Mouse (Mus musculus) heart, adult 8-10 months (tissue): ENCODE results near the gene Olfr718-ps1. TPM values are rescaled to one million over a fixed set of nuclear protein-coding genes. Genes with fewer than 3 reads are reported as not detected.
"Not testable (repeated sequence)": the region's sequence is repeated elsewhere in the genome, so short reads cannot be mapped to it uniquely, and the experiment has no call there.

ENCODE experiments used
- DNase-seq: peaks from one replicate; pipeline ENCODE4 v3.0.0; 2022; ENCODE audit warnings: low spot score
- total RNA-seq, 4 experiments: library from RNA; stranded (reverse); gene quantifications; 2 replicates each; pipeline ENCODE4 v1.2.4; 2022

The Olfr718-ps1 gene
- not detected for total RNA-seq

DNA sequence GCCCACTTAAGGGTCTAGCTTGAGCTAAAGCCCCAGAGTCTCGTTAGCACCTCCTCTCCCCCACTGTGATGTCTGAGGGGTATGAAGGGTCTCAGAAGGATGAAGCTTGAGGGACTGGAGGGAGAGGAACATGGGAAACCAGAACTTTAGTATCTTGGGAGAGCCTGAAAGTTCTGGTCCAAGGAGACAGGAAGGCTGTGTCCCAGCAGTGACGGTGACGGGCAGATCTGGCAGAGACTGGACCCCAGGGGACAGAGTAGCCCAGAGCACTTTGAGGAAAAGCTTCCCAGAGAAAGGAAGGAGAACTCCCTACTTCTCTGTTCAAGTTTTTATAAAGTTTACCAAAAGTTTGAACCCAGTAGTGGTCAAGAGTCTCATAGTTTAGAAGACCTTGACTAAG is at the start of gene Olfr718-ps1:
Olfr718-ps1 (minus strand) TSS at position 101 of the 400 bp plus-strand sequence.
- DNase-seq = no peak

DNA sequence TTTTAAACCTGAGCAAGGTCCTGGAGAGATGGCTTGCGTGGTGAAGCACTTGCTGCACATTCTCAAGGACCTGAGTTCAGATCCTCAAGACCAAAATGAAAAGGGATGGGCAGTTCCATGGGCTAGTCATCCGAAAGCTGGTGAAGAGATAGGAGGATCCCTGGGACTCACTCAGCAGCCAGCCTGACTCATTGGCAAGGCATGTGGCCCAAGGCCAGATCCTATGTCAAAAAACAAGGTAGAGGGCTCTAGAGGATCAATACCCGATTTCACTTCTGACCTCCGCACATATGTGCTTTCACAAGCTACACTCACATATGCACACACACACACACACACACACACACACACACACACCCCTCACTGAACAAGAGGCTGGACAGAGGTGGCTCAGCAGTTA is 49.1 kb upstream of the Olfr718-ps1 start:
- DNase-seq = no peak

DNA sequence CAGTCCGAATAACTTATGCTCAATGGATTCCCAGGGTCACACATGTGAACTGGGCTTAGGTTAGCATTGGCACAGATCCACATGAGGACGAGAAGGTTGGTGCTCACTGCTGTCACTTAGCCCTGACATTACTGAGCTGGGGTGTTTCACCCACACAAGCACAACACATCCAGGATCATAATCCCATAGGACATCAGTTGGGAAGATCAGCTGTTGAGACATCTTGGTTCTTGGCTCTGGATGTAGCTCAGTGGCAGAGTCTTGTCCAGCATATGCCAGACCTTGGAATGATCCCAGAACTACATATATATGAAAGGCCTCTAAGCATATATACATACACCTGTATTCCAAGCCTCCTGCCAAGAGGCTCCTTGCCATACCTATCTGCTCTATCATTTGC is 47.8 kb upstream of the Olfr718-ps1 start:
- DNase-seq = no peak

DNA sequence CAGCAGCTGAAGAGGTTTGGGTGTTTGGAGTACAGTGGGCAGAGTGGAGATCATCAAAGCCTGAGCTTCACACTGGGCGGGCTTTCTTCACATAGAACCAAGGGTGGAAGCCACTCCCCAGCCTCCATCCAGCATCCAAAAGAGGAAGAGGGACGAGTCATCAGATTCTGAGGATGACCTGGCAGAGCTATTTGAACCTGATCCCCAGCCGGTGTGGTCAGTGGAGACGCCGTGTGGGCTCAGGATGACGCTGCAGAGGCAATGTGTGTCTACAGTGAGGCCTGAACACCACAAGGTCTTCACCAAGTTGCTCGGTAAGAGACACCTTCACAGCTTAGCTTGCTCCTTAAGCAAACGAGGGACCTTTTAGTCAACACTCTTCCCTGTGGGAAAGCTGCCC is 47.4 kb upstream of the Olfr718-ps1 start:
- DNase-seq = not testable (repeated sequence)

DNA sequence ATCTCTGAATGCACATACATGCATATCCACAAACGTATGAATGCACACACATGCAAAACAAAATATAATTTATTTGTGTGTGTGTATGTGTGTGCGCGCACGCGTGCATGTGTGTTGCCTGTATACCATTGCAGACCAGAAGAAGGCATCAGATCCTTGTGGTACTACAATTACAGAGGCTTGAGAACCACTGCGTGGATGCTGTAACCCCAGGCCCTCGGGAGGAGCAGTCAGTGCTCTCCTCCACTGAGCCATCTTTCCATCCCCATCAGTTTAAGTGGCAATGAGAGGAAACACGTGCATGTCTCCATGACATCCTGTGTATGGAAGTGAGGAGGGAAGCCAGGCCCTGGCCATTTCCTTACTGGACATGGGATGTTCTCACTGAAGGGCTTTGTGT is 45.4 kb upstream of the Olfr718-ps1 start:
- DNase-seq = no peak

DNA sequence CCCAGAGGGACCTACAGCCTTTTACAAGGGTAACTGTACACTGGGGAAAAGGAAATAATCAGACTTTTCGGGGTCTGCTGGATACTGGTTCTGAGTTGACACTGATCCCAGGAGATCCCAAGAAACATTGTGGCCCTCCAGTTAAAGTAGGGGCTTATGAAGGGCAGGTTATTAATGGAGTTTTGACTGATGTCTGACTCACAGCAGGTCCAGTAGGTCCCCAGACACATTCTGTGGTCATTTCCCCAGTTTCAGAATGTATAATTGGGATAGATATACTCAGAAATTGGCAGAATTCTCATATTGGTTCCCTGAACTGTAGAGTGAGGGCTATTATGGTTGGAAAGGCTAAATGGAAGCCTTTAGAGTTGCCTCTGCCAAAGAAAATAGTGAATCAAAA is 40.6 kb upstream of the Olfr718-ps1 start:
- DNase-seq = not testable (repeated sequence)

DNA sequence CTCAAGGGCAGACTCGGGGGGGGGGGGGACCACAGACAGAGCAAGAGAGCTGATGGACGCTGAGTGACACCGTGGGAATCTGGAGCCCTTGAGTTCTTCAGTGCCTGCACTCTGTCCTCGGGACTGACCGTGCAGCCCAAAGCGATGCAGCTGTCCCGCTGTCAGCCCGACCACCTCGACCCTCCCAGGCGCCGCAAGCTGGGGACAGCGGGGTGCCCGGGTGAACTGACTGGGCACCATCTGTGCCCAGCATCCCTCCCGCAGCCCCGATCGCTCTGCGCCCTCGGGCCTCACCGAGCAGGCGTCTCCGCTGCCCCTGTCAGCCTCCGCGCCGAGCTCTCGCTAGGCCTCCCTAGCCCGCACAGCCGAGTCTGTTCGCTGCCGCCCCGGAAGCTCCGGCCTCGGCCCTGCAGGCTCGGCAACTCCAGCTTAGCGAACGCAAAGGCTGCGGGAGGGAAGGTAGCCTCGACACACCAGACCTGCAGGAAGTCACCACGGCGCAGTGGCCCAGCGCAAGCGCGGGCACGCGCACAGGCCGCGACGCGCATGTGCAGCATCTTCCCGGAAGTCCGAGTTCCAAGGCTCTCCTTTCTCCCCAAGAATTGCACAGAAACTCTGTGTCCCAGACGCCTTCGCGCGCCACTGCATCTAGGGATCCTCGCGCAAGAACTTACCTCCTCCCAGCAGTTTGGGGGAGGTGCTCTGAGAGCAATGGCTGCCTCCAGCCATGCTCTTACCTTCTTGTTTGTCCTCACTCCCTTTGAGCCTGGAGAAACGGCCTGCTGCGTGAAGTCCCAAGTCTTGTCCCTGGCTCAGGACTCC is 33.1 kb upstream of the Olfr718-ps1 start, which contains the start of the genes Rbak and Spdye4b:
Rbak (minus strand) TSS at position 521 of the 822 bp plus-strand sequence.
Spdye4b (plus strand) TSS at position 763 of the 822 bp plus-strand sequence.
- DNase-seq = peak; percentile 95

DNA sequence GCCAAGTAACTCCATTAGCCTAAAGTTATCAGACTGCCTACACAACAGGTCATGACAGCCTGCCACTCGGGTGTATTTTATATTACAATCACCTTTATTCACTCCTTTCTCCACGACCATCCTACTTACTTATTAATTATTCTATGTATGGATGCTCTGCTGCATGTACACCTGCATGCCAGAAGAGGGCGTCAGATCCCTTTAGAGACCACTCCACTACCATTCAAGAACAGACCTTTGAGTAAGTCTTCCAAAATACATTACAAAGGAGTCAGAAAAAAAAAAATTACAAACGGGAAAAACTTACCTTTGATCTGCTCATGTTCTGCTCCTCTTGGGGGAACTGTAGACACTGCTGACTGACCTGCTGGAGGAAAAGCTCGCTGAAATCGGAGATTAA is 31.8 kb upstream of the Olfr718-ps1 start:
- DNase-seq = no peak

DNA sequence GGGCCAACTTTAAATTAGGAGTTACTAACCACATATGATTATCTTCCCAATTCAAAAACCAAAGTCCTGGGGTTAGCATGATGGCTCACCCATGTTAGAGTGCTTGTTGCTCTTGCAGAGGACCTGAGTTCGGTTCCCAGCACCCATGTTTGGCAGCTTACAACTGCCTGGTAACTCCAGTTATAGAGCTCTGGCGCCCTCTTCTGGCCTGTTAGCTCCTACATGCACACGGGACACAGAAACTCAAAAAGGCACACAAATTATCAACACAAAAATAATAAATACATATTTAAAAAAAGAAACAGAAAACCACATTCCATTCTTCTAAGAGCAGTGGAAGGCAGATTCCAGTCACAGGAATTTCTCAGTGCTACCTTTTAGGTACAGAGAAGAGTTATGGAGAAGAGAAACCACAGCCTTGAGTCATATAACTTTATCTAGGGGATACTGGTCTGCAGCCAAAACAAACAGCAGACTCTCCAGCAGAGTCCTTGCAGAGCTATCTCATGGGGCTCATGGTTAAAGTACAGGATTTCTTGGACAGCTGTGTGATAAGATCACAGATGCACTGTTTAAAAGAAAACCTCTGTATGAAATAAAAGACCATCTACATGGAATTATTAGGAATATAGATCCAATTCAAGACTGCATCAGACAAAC is 30.3 kb upstream of the Olfr718-ps1 start:
- no peak for DNase-seq

DNA sequence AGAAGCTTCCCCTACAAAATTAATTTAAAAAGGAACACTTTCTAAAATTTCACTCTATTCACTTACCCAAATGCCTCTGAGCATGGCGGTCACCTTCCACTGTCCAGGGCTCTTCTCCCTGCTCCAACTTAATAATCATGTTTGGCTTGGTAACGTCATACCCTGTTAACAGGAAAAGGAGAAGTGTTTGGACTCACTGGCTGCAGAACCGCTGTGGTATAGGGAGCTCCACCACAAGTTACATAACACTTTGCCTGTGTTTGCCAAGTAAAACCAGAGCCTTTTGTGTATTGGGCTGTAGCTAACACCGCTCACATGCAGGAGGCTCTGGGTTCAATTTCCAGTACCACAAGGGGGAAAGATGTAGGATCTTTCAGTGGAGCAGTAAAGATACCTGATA is 28.6 kb upstream of the Olfr718-ps1 start:
- no peak for DNase-seq

DNA sequence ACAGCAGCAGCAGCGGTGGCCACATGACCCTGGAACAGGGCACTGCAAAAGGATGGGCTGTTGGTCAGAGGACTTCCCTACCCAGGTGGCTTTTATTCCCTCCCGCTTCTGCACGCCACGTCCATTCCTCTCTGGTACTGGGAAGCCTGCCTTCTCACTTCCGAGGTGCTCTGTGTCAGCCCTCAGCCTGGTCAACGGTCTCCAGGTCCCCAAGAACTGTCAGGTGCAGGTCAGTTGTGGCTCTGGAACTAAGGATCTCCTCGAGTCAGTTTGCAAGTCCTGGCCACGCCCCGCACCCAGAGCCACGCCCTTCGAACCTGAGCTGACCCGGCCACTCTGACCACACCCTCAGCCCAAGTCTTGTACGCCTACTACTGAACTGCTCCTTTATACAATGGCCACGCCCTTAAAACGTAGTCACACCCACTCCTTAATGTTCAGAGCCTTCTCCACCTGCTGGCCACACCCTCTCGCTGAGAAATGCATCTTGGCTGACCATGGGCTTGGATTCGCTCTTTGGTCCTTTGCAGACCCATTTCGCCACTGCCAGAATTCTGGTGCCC is 18.2 kb upstream of the Olfr718-ps1 start:
- DNase-seq = no peak

DNA sequence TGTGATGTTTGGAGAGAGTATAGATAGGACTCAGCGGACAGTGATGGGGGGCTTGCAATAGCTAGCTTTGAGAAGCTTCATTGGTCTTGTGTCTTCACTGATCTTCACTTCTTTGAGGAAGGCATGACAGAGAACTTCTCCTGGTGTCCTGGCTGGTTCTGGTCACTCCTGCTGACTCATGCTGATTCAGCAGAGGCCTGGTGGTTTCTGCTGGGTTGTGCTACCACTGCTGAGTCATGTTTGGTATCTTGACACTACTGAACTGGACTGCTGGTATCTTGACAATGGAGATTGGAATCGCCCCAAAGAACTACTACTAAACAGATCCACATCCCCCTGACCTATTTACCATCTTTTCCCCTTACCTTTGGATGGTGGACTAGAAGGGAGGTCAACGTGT is 8.2 kb upstream of the Olfr718-ps1 start:
- DNase-seq = no peak

DNA sequence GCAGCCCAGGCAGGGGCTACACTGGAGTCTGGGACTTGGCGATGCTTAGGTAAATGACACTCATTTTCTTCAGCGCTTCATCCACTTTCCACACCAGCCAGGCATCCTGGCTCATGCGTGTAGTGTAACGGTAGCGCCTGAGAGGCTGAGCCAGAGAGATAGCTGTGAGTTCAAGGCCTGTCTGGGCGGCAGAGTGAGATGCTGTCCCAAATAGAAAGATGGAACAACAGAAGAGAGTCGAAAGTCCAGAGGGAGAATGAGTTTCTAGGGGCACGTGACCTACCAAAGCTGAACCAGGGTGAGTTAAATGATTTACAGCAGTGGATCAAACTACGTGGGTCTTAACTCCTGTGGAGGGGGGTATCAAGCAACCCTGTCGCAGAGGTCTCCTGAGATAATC is 6.4 kb upstream of the Olfr718-ps1 start:
- DNase-seq = no peak

DNA sequence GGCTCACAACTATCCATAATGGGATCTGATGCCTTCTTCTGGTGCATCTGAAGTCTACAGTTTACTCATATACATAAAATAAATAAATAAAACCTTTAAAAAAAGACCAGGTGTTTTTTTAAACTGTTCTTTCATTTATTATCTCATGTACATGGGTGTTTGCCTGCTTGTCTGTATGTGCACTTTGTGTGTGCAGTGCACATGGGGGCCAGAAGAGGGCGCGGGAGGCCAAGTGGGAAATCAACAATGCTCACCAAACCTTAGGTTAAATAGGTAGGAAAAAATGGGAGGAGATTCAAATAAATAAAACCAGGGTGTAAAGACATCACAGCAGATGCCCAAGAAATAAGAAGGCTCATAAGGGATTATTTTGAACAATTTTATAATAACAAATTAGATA is 2.7 kb upstream of the Olfr718-ps1 start:
- no peak for DNase-seq

DNA sequence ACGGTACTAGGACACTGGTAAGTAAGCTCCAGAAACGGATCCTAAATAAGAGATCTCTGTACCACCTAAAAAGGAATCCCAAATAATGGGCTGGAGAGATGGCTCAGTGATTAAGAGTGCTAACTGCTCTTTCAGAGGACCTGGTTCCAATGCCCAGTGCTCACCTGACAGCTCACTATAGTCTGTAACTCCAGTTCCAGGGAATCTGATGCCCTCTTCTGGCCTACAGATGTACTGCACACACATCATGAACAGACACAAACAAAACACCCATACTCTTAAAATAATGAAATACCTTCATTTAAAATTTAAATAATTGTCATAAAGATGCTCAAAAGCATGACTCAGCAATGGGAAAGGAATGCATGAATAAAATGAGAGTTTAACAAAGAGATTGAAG is 2.2 kb upstream of the Olfr718-ps1 start:
- DNase-seq = no peak

DNA sequence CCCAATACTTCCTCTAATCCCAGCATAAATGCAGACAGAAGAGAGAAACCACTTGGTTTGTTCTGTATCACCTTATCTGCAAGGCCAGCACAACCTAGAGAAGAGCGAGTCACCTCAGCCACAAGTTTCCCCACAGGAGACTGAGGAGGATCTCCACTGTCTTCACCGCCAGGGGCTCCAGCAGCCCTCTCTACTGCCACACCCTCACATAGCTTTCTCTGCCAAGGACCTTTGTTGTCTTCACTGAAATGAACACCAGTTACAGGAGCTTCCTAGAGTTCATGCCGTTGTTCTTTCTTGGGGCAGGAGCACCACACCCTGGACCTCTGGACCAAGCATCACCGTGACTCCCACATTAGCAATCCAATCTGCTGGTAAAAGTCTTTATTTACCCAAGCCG is 1.3 kb upstream of the Olfr718-ps1 start:
- no peak for DNase-seq

DNA sequence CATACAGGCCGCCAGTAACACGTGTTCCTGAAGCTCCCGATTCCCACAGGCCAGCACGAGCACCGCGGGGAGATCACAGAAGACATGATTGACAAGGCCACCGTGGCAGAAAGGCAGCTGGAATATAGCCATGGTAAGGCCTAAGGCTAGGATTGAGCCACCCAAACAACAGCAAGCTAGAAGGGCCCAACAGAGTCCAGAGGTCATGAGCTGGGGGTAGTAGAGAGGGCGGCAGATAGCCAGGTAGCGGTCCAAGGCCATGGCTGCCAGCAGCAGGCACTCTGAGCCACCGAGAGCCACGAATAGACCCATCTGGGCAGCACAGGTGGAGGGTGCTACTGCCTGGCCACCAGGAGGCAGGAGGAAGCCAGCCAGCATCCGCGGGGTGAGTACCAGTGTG is 9.8 kb downstream of the Olfr718-ps1 start:
- DNase-seq = no peak

DNA sequence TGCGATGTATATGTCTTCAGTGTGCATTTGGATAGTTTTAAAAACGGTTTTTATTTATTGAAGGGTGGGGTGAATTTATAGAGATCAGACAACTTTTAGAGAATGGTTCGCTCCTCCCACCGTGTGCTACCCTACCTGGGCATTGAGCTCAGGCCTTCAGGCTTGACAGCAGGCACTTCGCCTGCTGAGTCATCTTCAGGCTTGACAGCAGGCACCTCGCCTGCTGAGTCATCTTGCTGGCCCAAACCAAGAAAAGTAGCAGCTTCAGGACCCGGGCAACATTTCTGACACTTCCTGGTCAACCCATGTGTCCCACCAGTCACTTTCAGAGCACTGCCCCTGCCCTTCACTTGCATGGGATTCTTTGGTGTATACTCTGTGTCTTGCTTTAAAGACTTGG is 12.3 kb downstream of the Olfr718-ps1 start:
- no peak for DNase-seq

DNA sequence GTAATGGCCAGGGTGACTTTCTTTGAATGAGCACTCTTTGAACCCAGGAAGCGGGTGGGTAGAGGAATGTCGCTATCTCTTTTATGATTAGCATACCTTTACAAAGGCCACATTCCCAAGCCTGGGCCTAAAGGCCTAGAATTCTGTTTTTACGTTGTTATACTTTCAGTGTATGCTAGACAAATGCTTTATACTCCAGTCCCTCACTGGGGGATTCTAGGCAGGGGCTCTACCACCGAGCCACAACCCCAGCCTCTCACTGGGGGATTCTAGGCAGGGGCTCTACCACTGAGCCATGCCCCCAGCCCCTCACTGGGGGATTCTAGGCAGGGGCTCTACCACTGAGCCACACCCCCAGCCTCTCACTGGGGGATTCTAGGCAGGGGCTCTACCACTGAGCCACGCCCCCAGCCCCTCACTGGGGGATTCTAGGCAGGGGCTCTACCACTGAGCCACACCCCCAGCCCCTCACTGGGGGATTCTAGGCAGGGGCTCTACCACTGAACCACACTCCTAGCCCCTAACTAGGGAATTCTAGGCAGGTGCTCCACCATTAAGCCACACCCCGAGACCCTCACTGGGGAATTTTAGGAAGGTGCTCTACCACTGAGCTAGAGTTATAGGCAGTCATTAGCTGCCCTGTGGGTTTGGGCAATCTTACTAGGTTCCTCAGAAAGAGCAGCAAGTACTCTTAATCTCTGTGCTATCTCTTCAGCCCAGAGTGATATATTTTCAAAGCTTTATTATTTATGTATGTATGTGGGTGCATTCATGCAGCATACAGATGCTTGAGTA is 13.0 kb downstream of the Olfr718-ps1 start:
- not testable (repeated sequence) for DNase-seq

DNA sequence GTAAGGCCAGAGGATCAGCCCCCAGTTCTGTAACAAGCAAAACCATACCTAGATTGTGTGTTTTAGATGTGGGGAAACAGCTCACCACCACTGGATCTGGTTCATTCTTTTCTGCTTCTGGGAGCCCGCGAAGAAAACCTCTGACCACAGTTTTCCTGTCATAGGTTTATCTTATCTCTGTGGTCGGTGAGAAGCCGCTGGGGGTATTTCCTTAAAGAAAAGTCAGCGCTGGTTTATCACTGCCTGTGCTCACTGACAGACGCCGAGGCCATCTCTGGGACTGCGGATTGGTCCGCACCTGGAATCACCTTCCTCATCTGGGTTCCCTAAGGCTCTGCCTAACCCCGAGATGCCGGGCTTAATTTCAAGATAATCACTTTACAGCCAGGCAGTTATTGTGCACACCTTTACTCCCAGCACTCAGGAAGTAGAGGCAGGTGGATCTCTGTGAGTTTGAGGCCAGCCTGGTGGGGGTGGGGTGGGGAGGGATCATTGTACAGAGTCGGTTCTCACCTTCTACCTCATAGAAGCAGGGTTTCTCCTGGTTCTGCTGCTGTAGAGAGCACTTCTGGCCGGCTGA is 14.4 kb downstream of the Olfr718-ps1 start:
- no peak for DNase-seq

DNA sequence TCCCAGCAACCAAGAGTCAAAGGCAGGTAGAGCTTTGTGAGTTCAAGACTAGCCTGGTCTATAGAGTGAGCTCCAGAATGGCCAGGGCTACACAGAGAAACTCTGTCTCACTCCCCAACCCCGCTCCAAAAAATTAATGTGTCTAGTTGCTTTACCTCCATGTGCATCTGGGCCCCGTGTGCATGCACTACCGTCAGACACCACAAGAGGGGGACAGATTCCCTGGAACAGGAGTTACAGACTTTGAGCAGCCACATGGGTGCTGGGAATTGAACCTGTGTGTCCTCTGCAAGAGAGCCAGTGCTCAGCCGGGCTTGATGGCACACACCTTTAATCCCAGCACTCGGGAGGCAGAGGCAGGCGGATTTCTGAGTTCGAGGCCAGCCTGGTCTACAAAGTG is 17.0 kb downstream of the Olfr718-ps1 start:
- DNase-seq = no peak

DNA sequence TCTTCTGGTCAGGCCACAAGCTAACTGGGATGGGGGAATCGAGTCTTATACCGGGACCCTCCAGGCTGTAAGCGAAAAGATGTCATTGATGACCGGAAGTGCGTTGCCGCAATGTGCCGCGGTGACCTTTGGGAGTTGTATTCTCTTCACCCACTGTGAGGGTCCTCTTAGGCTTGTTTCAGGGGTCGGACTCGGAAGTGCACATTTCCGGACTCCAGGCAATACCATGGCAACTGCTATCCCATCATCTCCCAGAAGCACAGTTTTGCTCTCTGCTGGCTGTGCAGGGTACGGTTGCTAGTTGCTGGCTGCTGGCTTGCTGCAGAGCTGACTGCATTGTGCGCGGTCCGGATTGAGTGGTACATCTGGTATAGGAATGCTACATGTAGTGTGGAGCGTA is 18.3 kb downstream of the Olfr718-ps1 start:
- DNase-seq = no peak
